Mouse (Mus musculus) bone marrow macrophage, adult 2 months (primary cell): ENCODE measurements around the gene Dhh.

Source experiments
- CTCF ChIP-seq: IDR thresholded peaks from 2 replicates; pipeline ENCODE4 v1.5.1; 2012; ENCODE audit warnings: low read depth, mild to moderate bottlenecking, low read length, moderate library complexity
- POLR2A ChIP-seq: IDR thresholded peaks from 2 replicates; pipeline ENCODE4 v1.6.1; 2012; ENCODE audit warnings: mild to moderate bottlenecking, low read depth, low read length, borderline replicate concordance

DNA sequence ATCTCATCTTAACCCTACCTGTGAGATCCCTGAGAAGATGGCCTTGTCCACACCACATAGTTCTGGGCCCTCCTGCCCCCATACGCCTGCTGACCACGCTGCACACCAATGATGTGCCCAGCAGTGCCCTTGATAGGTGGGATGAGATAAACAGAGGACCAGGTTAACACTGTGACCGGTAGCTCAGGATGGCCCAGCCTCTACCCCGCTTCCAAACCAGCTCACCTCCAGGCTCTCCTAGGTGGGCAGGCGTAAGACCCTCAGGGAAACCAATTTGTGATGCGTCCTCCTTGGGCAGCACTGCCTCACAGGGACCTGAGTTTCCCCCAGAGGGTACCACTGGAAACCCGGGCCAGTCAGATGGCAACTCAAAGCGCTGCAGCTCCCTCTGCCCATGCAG is 32.6 kb downstream of the Dhh start:
- TF ChIP-seq POLR2A (no peak), CTCF (no peak)
